Mouse (Mus musculus) neural tube, embryonic 12.5 days (tissue): ENCODE measurements around the gene Zbtb25. TPM values are rescaled to one million over a fixed set of nuclear protein-coding genes. Genes with fewer than 3 reads are reported as not detected.

Source experiments
- ATAC-seq: fragments of 200-750 bp; cut with Nextera tagmentation; 2 replicates; pipeline ENCODE4 v1.8.0; 2017; ENCODE audit warnings: low read depth, mild to moderate bottlenecking, moderate TSS enrichment, moderate library complexity; ENCODE audit not compliant: low FRiP score
- H3K27ac ChIP-seq: fragments of 300-500 bp; sonication (generic); 2 replicates; pipeline ENCODE4 v1.5.1; 2016
- H3K27me3 ChIP-seq: fragments of 300-500 bp; sonication (generic); replicated peaks from 2 replicates; pipeline ENCODE4 v1.6.1; 2016; ENCODE audit warnings: mild to moderate bottlenecking
- H3K36me3 ChIP-seq: fragments of 300-500 bp; sonication (generic); 2 replicates; pipeline ENCODE4 v1.6.1; 2016; ENCODE audit warnings: mild to moderate bottlenecking
- H3K4me1 ChIP-seq: fragments of 300-500 bp; sonication (generic); 2 replicates; pipeline ENCODE4 v1.6.1; 2016
- H3K4me2 ChIP-seq: fragments of 300-500 bp; sonication (generic); replicated peaks from 2 replicates; pipeline ENCODE4 v1.6.1; 2016; ENCODE audit warnings: mild to moderate bottlenecking
- H3K4me3 ChIP-seq: fragments of 300-500 bp; sonication (generic); 2 replicates; pipeline ENCODE4 v1.5.1; 2016
- H3K9ac ChIP-seq: fragments of 300-500 bp; sonication (generic); 2 replicates; pipeline ENCODE4 v1.6.1; 2016; ENCODE audit warnings: mild to moderate bottlenecking
- H3K9me3 ChIP-seq: fragments of 300-500 bp; sonication (generic); 2 replicates; pipeline ENCODE4 v1.6.1; 2016; ENCODE audit warnings: mild to moderate bottlenecking
- WGBS: fragments of 180-500 bp; shearing (Covaris S2); methylation state at CpG from one replicate; pipeline ENCODE4 v1.1.7; 2016; 5-methylcytosine and 5-hydroxymethylcytosine counted together
- polyA plus RNA-seq: library from polyadenylated mRNA; unstranded; fragments of >200 nt; fragmentation: Nextera tagmentation; extraction: Ambion mirVana; gene quantifications from 2 replicates; pipeline ENCODE4 v1.2.1, GENCODE M21; 2016

Zbtb25 gene
- polyA plus RNA-seq, 1 experiment from 2014 or later: 17.9 TPM

DNA sequence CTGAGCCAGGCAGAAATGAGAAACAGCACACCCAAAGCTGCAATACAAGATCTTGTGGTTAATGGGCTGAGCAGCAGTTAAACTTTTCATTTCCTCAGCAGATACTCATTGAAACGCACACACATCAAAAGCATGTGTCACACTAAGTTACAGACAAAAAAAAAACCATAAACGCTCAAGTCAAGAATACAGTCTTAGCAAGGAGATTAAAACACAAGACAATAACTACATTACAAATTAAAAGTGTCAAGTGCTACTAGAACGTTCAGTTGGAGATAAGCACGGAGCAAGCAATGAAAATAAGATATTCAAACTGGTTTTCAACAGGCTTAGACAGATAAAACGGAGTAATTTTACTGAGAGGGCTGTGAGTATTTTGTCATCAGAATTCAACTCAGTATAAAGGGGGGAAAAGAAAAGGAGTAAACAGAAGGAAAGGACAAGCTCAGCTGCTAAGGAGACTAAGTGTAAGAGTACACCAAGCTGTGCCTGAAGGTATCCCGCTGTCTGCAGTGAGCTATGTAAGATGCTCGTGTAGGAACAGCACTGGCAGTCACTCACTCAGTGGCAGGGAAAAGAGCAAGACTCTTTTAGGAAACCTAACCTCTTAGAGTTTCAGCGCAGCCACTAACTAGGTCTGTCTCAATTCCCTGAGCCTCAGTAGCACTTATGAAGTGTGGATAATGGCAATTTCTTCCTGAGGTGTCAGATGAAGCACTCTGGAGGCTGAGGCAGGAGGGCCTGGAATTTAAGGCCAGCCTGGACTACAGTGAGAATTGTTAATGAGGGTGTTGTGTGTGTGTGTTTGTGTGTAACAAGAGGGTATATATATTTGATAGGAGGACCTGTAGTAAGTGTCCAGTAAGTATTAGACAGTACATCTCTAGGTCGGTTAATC is 7.7 kb downstream of the Zbtb25 start:
- ATAC-seq: no peak

DNA sequence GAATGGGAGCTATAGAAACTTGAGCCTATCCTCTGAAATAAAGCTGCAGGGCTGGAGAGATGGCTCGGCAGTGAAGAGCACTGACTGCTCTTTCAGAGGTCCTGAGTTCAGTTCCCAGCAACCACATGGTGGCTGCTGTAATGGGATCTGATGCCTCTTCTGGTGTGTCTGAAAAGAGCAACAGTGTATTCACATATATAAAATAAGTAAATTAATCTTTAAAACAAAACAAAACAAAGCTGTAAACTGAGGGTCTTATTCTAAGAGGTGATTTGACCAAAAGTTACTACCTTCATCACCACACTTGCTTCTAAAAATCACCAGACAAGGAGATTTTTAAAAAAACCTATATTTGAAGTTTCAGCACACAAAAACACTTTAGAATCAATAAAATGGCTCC is 8.5 kb downstream of the Zbtb25 start:
- WGBS: 50% methylated on average over 1 of the region's 1 CpGs
- no peak overlapping the region for H3K4me2 ChIP-seq
- H3K9ac ChIP-seq: no peak overlapping the region
- H3K4me3 ChIP-seq: no peak overlapping the region
- H3K27ac ChIP-seq: no peak overlapping the region
- no peak for ATAC-seq
- no peaks in the 10 kb centered on the region for H3K27me3 ChIP-seq
- H3K4me1 ChIP-seq: no peaks in the 10 kb centered on the region; the same call in 1 of the 2 replicates
- H3K9me3 ChIP-seq: no peaks in the 10 kb centered on the region
- no peaks in the 10 kb centered on the region for H3K36me3 ChIP-seq

More for the DNA sequence above, 7.7 kb downstream of the Zbtb25 start:
- H3K4me3 ChIP-seq: no peak overlapping the region
- no peaks in the 10 kb centered on the region; the same call in 1 of the 2 replicates for H3K4me1 ChIP-seq
- H3K27me3 ChIP-seq: no peaks in the 10 kb centered on the region
- no peaks in the 10 kb centered on the region for H3K9me3 ChIP-seq
- H3K27ac ChIP-seq: no peak overlapping the region
- H3K4me2 ChIP-seq: no peak overlapping the region
- WGBS: 77% methylated on average over 9 of the region's 9 CpGs
- no peak overlapping the region for H3K9ac ChIP-seq
- no peaks in the 10 kb centered on the region for H3K36me3 ChIP-seq

GRCm38 (mm10) chr12:76349680-76350220 is 19.7 kb downstream of the Zbtb25 start:
- Histone ChIP-seq H3K36me3 (peaks cover 20% of the 10 kb centered on the region), H3K27ac (no peak overlapping the region), H3K9ac (no peak overlapping the region), H3K27me3 (no peaks in the 10 kb centered on the region), H3K4me1 (no peaks in the 10 kb centered on the region), H3K9me3 (no peaks in the 10 kb centered on the region), H3K4me2 (no peak overlapping the region), H3K4me3 (no peak overlapping the region)
- no peak for ATAC-seq
- WGBS: 86% methylated on average over 8 of the region's 8 CpGs

DNA sequence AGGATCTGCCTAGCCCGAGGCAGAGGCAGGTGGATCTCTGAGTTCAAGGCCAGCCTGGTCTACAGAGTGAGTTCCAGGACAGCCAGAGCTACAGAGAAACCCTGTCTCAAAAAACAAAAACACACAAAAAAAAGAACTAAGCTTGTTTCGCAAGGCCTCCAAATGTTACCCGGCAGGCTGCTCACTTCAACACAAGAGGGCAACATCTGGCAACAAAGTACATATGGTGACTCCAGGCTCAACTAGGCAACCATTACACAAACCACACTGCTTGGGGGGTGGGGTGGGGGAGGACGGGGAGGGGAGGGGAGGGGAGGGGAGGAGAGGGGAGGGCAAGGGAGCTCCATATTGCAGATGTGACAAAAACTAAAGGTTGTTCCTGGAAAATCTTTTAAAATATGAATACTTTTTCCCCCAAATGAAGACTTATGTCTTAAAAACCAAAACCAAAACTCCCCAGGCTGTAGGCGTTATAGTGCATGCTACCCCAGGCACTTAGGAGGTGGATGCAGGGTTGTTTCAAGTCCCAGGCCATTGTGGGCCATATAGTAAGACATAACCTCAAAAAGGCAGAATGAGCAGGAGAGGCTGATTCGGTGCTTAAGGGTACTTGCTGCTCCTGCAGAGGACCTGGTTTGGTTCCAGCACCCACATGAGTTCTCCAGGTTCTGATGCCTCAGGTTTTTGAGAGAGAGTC is 23.5 kb downstream of the Zbtb25 start:
- no peaks in the 10 kb centered on the region for H3K9me3 ChIP-seq
- WGBS: 77% methylated on average over 6 of the region's 6 CpGs
- H3K27ac ChIP-seq: no peak overlapping the region
- H3K36me3 ChIP-seq: peaks cover 18% of the 10 kb centered on the region
- H3K4me2 ChIP-seq: no peak overlapping the region
- no peak overlapping the region for H3K4me3 ChIP-seq
- no peak overlapping the region for H3K9ac ChIP-seq
- H3K4me1 ChIP-seq: no peaks in the 10 kb centered on the region
- ATAC-seq: no peak
- H3K27me3 ChIP-seq: no peaks in the 10 kb centered on the region

DNA sequence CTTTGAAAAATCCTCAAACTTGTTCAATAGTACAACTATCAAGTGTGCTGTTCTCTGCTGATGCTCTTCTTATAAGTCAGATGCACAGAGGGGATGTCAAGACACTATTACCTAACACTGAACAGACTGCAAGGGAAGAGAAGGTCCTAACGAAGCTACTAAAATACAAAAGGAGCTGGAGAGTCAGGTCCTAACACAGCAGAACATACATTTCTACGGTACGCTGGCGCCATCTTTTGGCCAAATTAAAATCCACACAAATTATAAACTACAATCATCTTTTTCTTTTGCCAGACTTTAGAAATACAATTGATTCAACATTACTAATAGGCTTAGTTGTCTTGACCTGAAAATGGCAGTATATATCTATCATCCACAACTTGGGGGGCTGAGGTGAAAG is 28.3 kb downstream of the Zbtb25 start:
- H3K9me3 ChIP-seq: no peaks in the 10 kb centered on the region
- H3K4me3 ChIP-seq: no peak overlapping the region
- H3K4me2 ChIP-seq: no peak overlapping the region
- no peaks in the 10 kb centered on the region for H3K4me1 ChIP-seq
- no peaks in the 10 kb centered on the region for H3K36me3 ChIP-seq
- 8% methylated on average over 4 of the region's 4 CpGs for WGBS
- H3K27me3 ChIP-seq: no peaks in the 10 kb centered on the region
- no peak for ATAC-seq
- H3K27ac ChIP-seq: no peak overlapping the region
- no peak overlapping the region for H3K9ac ChIP-seq

GRCm38 (mm10) chr12:76336111-76336965 is 33.1 kb downstream of the Zbtb25 start:
- Histone ChIP-seq H3K4me3 (no peak overlapping the region), H3K36me3 (no peaks in the 10 kb centered on the region), H3K9ac (no peak overlapping the region), H3K27ac (no peak overlapping the region), H3K27me3 (no peaks in the 10 kb centered on the region), H3K9me3 (no peaks in the 10 kb centered on the region), H3K4me2 (no peak overlapping the region), H3K4me1 (no peaks in the 10 kb centered on the region)
- 87% methylated on average over 17 of the region's 17 CpGs for WGBS
- ATAC-seq: no peak

GRCm38 (mm10) chr12:76335641-76336040 is 33.8 kb downstream of the Zbtb25 start:
- no peak overlapping the region for H3K9ac ChIP-seq

GRCm38 (mm10) chr12:76333688-76334087 is 35.7 kb downstream of the Zbtb25 start:
- no peak overlapping the region for H3K4me2 ChIP-seq
- no peaks in the 10 kb centered on the region for H3K4me1 ChIP-seq
- H3K27me3 ChIP-seq: no peaks in the 10 kb centered on the region
- no peak overlapping the region for H3K4me3 ChIP-seq
- H3K27ac ChIP-seq: no peak overlapping the region
- no peak for ATAC-seq
- H3K36me3 ChIP-seq: peaks cover 4% of the 10 kb centered on the region; the same call in 1 of the 2 replicates
- 92% methylated on average over 5 of the region's 5 CpGs for WGBS
- no peaks in the 10 kb centered on the region for H3K9me3 ChIP-seq
- H3K9ac ChIP-seq: no peak overlapping the region

More at GRCm38 (mm10) chr12:76335641-76336040, 33.8 kb downstream of the Zbtb25 start:
- WGBS: 87% methylated on average over 5 of the region's 5 CpGs
- Histone ChIP-seq H3K27me3 (no peaks in the 10 kb centered on the region), H3K4me3 (no peak overlapping the region), H3K27ac (no peak overlapping the region), H3K36me3 (peaks cover 3% of the 10 kb centered on the region; the same call in 1 of the 2 replicates), H3K4me1 (no peaks in the 10 kb centered on the region), H3K4me2 (no peak overlapping the region), H3K9me3 (no peaks in the 10 kb centered on the region)
- no peak for ATAC-seq

DNA sequence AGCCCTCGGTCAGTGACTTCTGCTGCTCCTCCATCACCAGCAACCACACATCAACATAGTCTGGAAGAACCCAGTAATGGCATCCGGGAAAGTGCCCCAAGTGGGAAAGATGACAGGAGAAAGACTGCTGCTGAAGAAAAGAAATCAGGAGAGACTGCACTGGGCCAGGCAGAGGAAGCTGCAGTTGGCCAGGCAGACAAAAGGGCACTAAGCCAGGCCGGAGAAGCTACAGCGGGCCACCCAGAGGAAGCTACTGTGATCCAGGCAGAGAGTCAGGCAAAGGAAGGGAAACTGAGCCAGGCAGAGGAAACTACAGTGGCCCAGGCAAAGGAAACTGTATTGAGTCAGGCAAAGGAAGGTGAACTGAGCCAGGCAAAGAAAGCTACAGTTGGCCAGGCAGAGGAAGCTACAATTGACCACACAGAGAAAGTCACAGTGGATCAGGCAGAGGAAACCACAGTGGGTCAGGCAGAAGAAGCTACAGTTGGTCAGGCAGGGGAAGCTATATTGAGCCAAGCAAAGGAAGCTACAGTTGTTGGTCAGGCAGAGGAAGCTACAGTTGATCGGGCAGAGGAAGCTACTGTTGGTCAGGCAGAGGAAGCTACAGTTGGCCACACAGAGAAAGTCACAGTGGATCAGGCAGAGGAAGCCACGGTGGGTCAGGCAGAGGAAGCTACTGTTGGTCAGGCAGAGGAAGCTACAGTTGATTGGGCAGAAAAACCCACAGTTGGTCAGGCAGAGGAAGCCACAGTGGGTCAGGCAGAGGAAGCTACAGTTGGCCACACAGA is 40.6 kb downstream of the Zbtb25 start:
- H3K4me1 ChIP-seq: 0 out of 2 replicates have a peak, but pooled peaks cover 6% of the 10 kb centered on the region
- H3K27me3 ChIP-seq: no peaks in the 10 kb centered on the region
- H3K36me3 ChIP-seq: peaks cover 9% of the 10 kb centered on the region; the same call in 1 of the 2 replicates
- no peak for ATAC-seq
- H3K4me3 ChIP-seq: no peak overlapping the region
- WGBS: 93% methylated on average over 6 of the region's 6 CpGs
- no peak overlapping the region for H3K27ac ChIP-seq
- H3K9ac ChIP-seq: no peak overlapping the region
- H3K9me3 ChIP-seq: no peaks in the 10 kb centered on the region
- no peak overlapping the region for H3K4me2 ChIP-seq

DNA sequence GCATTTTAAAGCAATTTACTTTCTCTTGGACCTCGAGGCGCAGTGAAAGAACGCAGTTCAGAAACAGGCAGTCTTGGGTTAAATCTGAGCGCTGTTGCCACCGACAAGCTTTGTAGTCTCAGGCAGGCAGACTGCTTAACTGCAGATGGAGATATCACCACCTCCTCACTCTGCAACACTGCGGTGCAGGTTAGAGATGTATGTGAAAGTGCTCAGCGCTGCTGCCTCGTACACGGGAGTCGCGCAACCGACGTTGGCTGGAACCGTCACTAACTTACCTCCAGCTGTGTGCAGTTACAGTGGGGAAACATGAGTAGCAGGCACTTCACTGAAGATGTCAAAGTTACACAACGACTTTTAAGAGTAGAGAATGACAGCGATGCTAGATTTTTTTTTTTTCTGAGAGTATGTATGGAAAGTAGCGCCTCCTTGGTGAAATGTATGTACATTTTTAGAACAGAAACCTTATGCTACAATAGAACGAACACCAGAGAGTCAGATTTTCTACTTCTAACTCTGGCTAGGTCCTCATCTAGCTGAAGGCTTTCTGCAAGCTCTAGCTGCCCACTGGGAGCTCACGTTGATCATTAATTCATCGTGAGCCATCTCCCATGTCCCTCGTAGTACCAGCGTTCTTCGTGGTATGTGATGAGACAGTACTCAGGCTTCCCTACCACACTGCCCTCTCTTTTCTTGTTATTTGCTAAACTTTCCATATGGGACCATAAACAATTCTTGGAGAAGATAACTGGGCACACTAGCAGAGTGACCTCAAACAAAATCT is 42.8 kb downstream of the Zbtb25 start:
- H3K36me3 ChIP-seq: peaks cover 9% of the 10 kb centered on the region; the same call in 1 of the 2 replicates
- H3K4me2 ChIP-seq: no peak overlapping the region
- H3K27me3 ChIP-seq: no peaks in the 10 kb centered on the region
- no peak overlapping the region for H3K9ac ChIP-seq
- ATAC-seq: no peak
- no peaks in the 10 kb centered on the region for H3K9me3 ChIP-seq
- no peak overlapping the region for H3K27ac ChIP-seq
- 91% methylated on average over 23 of the region's 23 CpGs for WGBS
- no peak overlapping the region for H3K4me3 ChIP-seq
- 0 out of 2 replicates have a peak, but pooled peaks cover 6% of the 10 kb centered on the region for H3K4me1 ChIP-seq
